Mouse (Mus musculus) thymus, postnatal 36 days (tissue): ENCODE data around the gene Csnk1g2.

ENCODE experiments used
- DNase-seq, 2 experiments: peaks; one replicate each; pipeline ENCODE4 v3.0.0; 2022; ENCODE audit warnings: mixed read lengths in 2 of 2

The Csnk1g2 gene

DNA sequence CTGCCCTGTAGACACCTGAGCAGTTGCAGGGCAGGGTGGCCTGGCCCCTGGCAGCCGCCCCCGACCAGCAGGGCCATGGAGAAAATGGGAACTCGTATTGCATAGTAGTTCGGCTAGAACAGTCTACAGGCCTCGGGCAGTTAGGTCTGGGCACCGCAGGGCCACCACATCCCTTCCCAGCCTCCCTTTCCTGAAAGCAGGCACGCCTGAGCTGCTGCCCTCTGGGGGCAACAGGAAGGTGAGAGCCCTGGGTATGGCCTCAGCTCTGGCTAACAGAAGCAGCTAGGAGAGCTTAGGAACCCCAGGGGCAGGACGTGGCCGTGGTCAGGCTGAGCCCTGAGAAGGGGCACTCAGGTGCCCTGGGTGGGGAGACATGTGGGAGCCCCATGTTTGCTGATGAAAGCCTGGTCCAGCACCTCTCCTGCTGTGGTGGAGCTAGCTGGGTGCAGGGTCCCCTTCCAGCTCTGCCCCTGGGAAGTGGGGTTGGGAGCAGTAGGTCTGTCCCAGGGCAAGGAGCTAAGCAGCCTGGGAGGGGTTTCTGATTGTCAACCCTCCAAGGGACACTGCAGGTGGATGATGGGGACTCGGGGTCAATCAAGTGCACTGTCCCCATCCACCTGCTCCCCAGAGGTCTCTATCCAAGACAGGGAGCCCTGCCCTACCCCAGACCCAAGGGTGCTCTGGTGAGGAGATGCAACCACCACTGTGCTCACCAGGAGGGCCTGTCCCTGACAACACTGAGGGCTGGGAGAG, 43.5 kb downstream of the Csnk1g2 start:
- no peak for DNase-seq

DNA sequence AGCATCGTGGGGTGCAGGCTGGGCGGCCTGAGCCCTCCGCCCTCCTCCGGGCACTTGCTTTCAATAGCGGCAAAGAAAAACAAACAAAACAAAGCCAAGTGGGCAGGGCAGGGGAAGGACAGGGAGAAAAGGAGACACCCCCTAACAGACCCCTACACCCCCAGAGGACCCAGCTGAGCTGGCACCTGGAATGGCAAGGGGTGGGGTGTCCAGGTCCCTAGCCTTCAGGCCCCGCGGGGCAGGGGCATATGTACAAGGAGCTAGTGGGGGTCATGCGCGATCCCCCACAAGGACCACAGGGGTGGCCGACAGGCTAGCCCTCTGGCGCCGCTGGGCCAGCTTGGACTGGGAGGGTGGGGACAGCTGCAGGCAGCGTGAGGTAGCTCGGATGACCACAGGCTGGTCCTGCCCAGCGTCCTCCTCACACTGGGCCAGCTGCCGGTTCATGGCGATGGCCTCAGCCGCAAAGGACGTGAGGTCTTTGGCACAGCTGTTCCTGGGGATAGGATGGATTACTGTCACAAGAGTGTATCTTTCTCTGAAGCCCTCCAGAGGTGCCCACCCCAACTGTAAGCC, 44.3 kb downstream of the Csnk1g2 start:
- DNase-seq, result no peak

- DNase-seq, result peak in 1 of 2 experiments; percentile 39
These were observed 46.0 kb downstream of the Csnk1g2 start for GRCm38 (mm10) chr10:80668614-80669013.

- no peak for DNase-seq
These were observed 46.4 kb downstream of the Csnk1g2 start for GRCm38 (mm10) chr10:80669018-80669417.

GRCm38 (mm10) chr10:80669737-80670485, 47.3 kb downstream of the Csnk1g2 start:
- DNase-seq, result no peak

GRCm38 (mm10) chr10:80670531-80670930, 47.9 kb downstream of the Csnk1g2 start:
- DNase-seq, result no peak

- no peak for DNase-seq
These were observed 48.6 kb downstream of the Csnk1g2 start for GRCm38 (mm10) chr10:80671251-80671650.

GRCm38 (mm10) chr10:80671936-80672690, 49.5 kb downstream of the Csnk1g2 start:
- DNase-seq, result peak in 1 of 2 experiments; percentile 28

DNA sequence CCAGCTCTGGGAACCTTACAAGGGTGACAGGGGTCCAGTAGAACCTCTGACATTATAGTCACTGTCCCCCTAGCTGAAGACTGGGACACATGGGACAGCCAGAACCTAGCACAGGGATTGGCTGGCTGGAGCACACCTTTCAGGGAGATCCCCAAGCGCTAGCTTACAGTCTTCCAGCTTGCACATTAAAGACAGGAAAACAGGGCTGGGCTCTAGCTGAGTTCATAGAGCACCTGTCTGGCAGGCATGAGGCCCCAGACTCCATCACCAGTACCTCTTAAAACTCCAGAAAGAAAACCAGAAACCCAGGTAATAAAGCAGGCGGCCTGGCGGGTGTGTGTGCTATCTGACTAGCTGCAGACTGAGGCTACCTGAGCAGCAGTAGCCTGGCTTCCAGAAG, 51.1 kb downstream of the Csnk1g2 start:
- DNase-seq, result no peak

DNA sequence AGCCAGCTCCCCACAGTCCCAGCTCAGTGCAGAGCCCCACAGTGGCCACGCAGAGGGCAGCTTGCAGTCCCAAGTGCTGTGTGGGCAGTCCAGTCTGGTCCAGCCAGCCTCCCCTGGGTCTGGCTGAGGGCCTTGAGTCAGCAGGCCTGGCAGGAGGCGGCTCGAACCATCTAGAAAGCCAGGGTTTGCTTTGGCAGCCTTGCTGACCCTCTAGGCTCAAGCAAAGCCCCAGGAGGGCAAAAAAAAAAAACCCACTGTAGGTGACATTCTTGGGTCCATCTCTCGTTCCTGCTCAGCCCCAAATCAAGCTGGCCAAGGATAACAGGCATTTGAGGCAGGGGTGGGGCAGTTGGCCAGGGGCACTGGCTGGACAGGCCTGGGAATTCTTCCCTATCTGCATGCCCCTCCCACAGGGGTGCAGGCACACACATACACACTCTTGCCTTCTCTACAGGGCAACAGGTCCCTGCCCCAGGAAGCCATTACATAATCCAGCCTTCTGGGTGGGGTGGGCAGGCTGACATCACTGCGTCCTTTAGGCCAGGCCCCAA, 51.6 kb downstream of the Csnk1g2 start:
- DNase-seq, result peak in 1 of 2 experiments; percentile 34

GRCm38 (mm10) chr10:80674851-80675404, 52.3 kb downstream of the Csnk1g2 start:
- no peak for DNase-seq

GRCm38 (mm10) chr10:80675405-80676197, 53.0 kb downstream of the Csnk1g2 start:
- no peak for DNase-seq

- DNase-seq, result peak; percentile 99 to 100
These were observed 53.7 kb downstream of the Csnk1g2 start for GRCm38 (mm10) chr10:80676198-80676928.

GRCm38 (mm10) chr10:80677128-80677875, 54.7 kb downstream of the Csnk1g2 start:
- DNase-seq, result peak in 1 of 2 experiments; percentile 29

GRCm38 (mm10) chr10:80677942-80678436, 55.4 kb downstream of the Csnk1g2 start, which contains the start of gene Mknk2:
Mknk2 (minus strand) TSS chr10:80678112.
- peak; percentile 89 to 94 for DNase-seq

GRCm38 (mm10) chr10:80678601-80679377, 56.2 kb downstream of the Csnk1g2 start:
- peak in 1 of 2 experiments; percentile 46 for DNase-seq

- peak in 1 of 2 experiments; percentile 45 for DNase-seq
These were observed 57.1 kb downstream of the Csnk1g2 start for GRCm38 (mm10) chr10:80679556-80680259.

DNA sequence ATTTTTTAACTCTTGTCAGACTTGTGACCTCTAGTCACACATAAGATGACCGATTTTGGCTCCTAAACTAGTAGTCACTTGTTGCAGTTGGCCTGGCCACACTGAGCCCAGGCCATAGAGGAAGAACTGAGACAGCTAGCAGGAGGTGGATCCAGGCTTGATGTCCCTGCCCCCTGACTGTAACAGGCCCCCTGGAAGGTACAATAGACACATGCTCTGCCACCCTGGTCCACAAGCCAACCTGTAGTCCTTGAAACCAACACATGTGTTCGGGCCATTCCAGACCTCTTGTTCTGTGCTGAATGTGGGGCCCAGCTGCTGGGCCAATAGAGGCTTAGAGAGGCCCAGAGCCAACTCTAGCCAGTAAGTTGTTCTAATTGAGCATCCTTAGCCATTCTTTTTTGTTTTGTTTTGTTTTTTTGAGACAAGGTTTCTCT, 57.6 kb downstream of the Csnk1g2 start:
- DNase-seq, result no peak
